Mouse (Mus musculus): ENCODE data around the gene Otos. TPM values are rescaled to one million over a fixed set of nuclear protein-coding genes. Genes with fewer than 3 reads are reported as not detected.

Otos gene
- polyA plus RNA-seq, 1 experiment from 2014 or later, result not detected

- peaks cover 10% of the 10 kb centered on the region for H3K4me1 ChIP-seq (ENCODE audit: control insufficient read depth, insufficient read depth, low read length)
- H3K9me3 ChIP-seq (replicated peaks; ENCODE audit: control insufficient read depth, low read length), result no peaks in the 10 kb centered on the region
- no peak overlapping the region for H3K9ac ChIP-seq (ENCODE audit: low read length)
- DNase-seq (ENCODE audit: low spot score), result no peak
- no peak overlapping the region for H3K27ac ChIP-seq (ENCODE audit: low read depth, low read length)
- ATAC-seq, result no peak
- H3K36me3 ChIP-seq (ENCODE audit: control insufficient read depth, insufficient read depth, low read length), result no peaks in the 10 kb centered on the region
- H3K4me3 ChIP-seq (ENCODE audit: low read depth, low read length), result no peak overlapping the region
- WGBS, result 82% methylated on average over 10 of the region's 10 CpGs
- H3K4me2 ChIP-seq (ENCODE audit: low read length), result no peak overlapping the region
- no peaks in the 10 kb centered on the region for H3K27me3 ChIP-seq (replicated peaks; ENCODE audit: control insufficient read depth, insufficient read depth, low read length)
These were observed 27.5 kb upstream of the Otos start for GRCm38 (mm10) chr1:92675932-92676675.

DNA sequence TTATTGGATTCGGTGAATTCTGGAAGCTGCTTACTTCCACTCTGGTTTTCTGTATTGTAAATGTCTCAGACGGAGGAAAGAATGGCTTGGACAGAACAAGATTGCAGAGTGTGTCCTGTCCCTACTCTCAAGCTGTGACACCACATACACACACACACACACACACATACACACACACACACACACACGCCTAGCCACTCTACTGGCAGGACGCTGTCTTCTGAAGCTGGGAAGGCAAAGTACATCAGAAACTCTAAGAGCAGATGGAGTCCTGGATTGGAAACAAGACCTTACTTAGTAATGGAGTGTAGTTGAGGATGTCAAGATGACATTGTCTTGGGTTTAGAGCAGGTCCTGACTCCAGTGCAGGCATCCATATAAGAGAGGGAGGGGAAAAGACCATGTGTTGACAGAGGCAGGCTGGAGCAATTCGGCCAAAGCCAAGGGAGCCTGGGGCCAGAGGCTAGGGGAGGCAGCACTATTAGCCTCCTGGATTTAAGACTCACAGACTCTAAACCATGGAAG is 24.7 kb upstream of the Otos start:
- Histone ChIP-seq H3K9ac (ENCODE audit: low read length) (no peak overlapping the region), H3K4me3 (ENCODE audit: low read depth, low read length) (no peak overlapping the region), H3K4me1 (ENCODE audit: control insufficient read depth, insufficient read depth, low read length) (no peaks in the 10 kb centered on the region), H3K27me3 (replicated peaks; ENCODE audit: control insufficient read depth, insufficient read depth, low read length) (no peaks in the 10 kb centered on the region), H3K27ac (ENCODE audit: low read depth, low read length) (no peak overlapping the region), H3K36me3 (ENCODE audit: control insufficient read depth, insufficient read depth, low read length) (no peaks in the 10 kb centered on the region), H3K9me3 (replicated peaks; ENCODE audit: control insufficient read depth, low read length) (no peaks in the 10 kb centered on the region), H3K4me2 (ENCODE audit: low read length) (no peak overlapping the region)
- 89% methylated on average over 5 of the region's 5 CpGs for WGBS
- DNase-seq (ENCODE audit: low spot score) (no peak), ATAC-seq (no peak)

GRCm38 (mm10) chr1:92671326-92671725 is 22.7 kb upstream of the Otos start:
- H3K9ac ChIP-seq (ENCODE audit: low read length), result no peak overlapping the region
- DNase-seq (ENCODE audit: low spot score) (no peak), ATAC-seq (no peak)
- H3K4me1 ChIP-seq (ENCODE audit: control insufficient read depth, insufficient read depth, low read length), result no peaks in the 10 kb centered on the region
- H3K9me3 ChIP-seq (replicated peaks; ENCODE audit: control insufficient read depth, low read length), result no peaks in the 10 kb centered on the region
- H3K27ac ChIP-seq (ENCODE audit: low read depth, low read length), result no peak overlapping the region
- H3K36me3 ChIP-seq (ENCODE audit: control insufficient read depth, insufficient read depth, low read length), result no peaks in the 10 kb centered on the region
- H3K4me3 ChIP-seq (ENCODE audit: low read depth, low read length), result no peak overlapping the region
- 84% methylated on average over 4 of the region's 4 CpGs for WGBS
- H3K27me3 ChIP-seq (replicated peaks; ENCODE audit: control insufficient read depth, insufficient read depth, low read length), result no peaks in the 10 kb centered on the region
- H3K4me2 ChIP-seq (ENCODE audit: low read length), result no peak overlapping the region

DNA sequence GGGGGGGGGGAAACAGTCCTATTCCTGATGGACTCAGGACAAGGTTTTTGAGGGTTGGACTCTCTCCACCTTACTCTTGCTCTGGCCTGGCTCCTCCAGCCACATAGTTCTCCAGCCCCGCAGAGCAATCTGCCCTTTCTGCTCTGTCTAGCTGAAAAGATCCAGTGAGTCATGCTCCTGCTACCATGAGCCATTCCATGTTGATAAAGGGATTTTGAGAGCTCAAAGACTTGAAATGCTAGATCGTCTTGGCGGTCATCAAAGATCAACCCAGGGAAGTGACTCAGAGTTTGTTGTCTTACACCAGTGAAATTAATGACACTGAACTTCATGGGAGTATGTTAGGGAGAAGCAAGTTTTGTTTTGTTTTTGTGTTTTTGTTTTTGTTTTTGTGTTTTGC is 20.8 kb upstream of the Otos start:
- no peaks in the 10 kb centered on the region for H3K4me1 ChIP-seq (ENCODE audit: control insufficient read depth, insufficient read depth, low read length)
- no peaks in the 10 kb centered on the region for H3K9me3 ChIP-seq (replicated peaks; ENCODE audit: control insufficient read depth, low read length)
- H3K27ac ChIP-seq (ENCODE audit: low read depth, low read length), result no peak overlapping the region
- H3K36me3 ChIP-seq (ENCODE audit: control insufficient read depth, insufficient read depth, low read length), result no peaks in the 10 kb centered on the region
- H3K27me3 ChIP-seq (replicated peaks; ENCODE audit: control insufficient read depth, insufficient read depth, low read length), result no peaks in the 10 kb centered on the region
- H3K4me3 ChIP-seq (ENCODE audit: low read depth, low read length), result no peak overlapping the region
- DNase-seq (ENCODE audit: low spot score) (no peak), ATAC-seq (no peak)
- WGBS, result 98% methylated on average over 3 of the region's 3 CpGs
- H3K9ac ChIP-seq (ENCODE audit: low read length), result no peak overlapping the region
- no peak overlapping the region for H3K4me2 ChIP-seq (ENCODE audit: low read length)

DNA sequence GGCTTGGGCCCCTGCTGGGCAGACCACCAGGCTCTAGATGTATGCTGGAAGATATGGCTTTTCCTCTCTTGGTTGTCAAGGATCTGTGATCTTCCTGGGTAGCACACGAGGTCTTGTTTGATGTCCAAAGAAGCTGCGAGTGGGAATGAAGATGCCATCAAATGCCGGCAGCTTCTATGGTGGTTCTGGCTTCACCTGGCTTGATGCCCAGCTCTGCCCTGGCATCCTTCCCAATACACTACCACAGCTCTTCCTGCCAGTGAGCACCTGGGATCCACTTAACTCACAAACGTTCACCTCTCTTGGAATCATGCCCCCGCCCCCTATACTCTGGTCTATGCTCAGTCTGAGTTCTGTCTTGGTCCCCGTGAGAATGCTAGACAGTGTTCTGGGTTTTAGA is 18.5 kb upstream of the Otos start:
- no peaks in the 10 kb centered on the region for H3K9me3 ChIP-seq (replicated peaks; ENCODE audit: control insufficient read depth, low read length)
- H3K27me3 ChIP-seq (replicated peaks; ENCODE audit: control insufficient read depth, insufficient read depth, low read length), result no peaks in the 10 kb centered on the region
- DNase-seq (ENCODE audit: low spot score) (no peak), ATAC-seq (no peak)
- no peak overlapping the region for H3K27ac ChIP-seq (ENCODE audit: low read depth, low read length)
- no peak overlapping the region for H3K4me2 ChIP-seq (ENCODE audit: low read length)
- H3K36me3 ChIP-seq (ENCODE audit: control insufficient read depth, insufficient read depth, low read length), result no peaks in the 10 kb centered on the region
- 62% methylated on average over 6 of the region's 6 CpGs for WGBS
- H3K4me1 ChIP-seq (ENCODE audit: control insufficient read depth, insufficient read depth, low read length), result no peaks in the 10 kb centered on the region
- H3K9ac ChIP-seq (ENCODE audit: low read length), result no peak overlapping the region
- no peak overlapping the region for H3K4me3 ChIP-seq (ENCODE audit: low read depth, low read length)

DNA sequence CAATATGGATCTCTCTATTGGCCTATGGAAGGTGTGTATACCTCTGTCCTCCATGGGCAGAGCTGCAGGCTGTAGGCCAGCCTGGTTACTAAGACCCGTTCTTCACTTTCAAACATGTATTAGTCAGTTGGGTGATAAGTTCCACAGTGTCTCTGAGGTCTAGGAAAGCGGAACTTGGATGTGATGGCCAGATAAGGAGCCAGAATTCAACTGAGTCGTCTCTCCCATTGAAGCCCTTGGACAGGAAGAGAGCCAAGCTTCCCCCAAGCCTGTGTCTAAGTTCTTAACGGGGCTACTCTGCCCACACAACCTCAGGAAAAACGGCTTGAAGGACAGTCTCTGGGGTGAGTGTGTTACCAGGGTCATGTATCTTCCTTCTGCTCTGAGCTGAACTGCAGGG is 10.8 kb upstream of the Otos start:
- no peak for ATAC-seq
- H3K36me3 ChIP-seq (ENCODE audit: control insufficient read depth, insufficient read depth, low read length), result no peaks in the 10 kb centered on the region
- no peak for DNase-seq (ENCODE audit: low spot score)
- H3K4me1 ChIP-seq (ENCODE audit: control insufficient read depth, insufficient read depth, low read length), result no peaks in the 10 kb centered on the region
- no peak overlapping the region for H3K4me2 ChIP-seq (ENCODE audit: low read length)
- no peak overlapping the region for H3K9ac ChIP-seq (ENCODE audit: low read length)
- no peak overlapping the region for H3K4me3 ChIP-seq (ENCODE audit: low read depth, low read length)
- H3K27me3 ChIP-seq (replicated peaks; ENCODE audit: control insufficient read depth, insufficient read depth, low read length), result no peaks in the 10 kb centered on the region
- 69% methylated on average over 5 of the region's 5 CpGs for WGBS
- H3K9me3 ChIP-seq (replicated peaks; ENCODE audit: control insufficient read depth, low read length), result no peaks in the 10 kb centered on the region
- H3K27ac ChIP-seq (ENCODE audit: low read depth, low read length), result no peak overlapping the region

GRCm38 (mm10) chr1:92657025-92657820 is 8.6 kb upstream of the Otos start:
- WGBS, result 84% methylated on average over 11 of the region's 11 CpGs
- H3K4me2 ChIP-seq (ENCODE audit: low read length), result no peak overlapping the region
- DNase-seq (ENCODE audit: low spot score), result no peak

GRCm38 (mm10) chr1:92654676-92655075 is 6.0 kb upstream of the Otos start:
- Histone ChIP-seq H3K4me3 (ENCODE audit: low read depth, low read length) (no peak overlapping the region), H3K27ac (ENCODE audit: low read depth, low read length) (no peak overlapping the region), H3K9me3 (replicated peaks; ENCODE audit: control insufficient read depth, low read length) (no peaks in the 10 kb centered on the region), H3K36me3 (ENCODE audit: control insufficient read depth, insufficient read depth, low read length) (no peaks in the 10 kb centered on the region), H3K9ac (ENCODE audit: low read length) (no peak overlapping the region), H3K4me1 (ENCODE audit: control insufficient read depth, insufficient read depth, low read length) (no peaks in the 10 kb centered on the region; the same call in 1 of the 2 replicates), H3K27me3 (replicated peaks; ENCODE audit: control insufficient read depth, insufficient read depth, low read length) (no peaks in the 10 kb centered on the region), H3K4me2 (ENCODE audit: low read length) (no peak overlapping the region)
- DNase-seq (ENCODE audit: low spot score) (no peak), ATAC-seq (no peak)
- 78% methylated on average over 2 of the region's 2 CpGs for WGBS

More at GRCm38 (mm10) chr1:92657025-92657820, 8.6 kb upstream of the Otos start:
- no peaks in the 10 kb centered on the region for H3K9me3 ChIP-seq (replicated peaks; ENCODE audit: control insufficient read depth, low read length)
- no peaks in the 10 kb centered on the region for H3K4me1 ChIP-seq (ENCODE audit: control insufficient read depth, insufficient read depth, low read length)
- H3K9ac ChIP-seq (ENCODE audit: low read length), result no peak overlapping the region
- H3K4me3 ChIP-seq (ENCODE audit: low read depth, low read length), result no peak overlapping the region
- no peaks in the 10 kb centered on the region for H3K27me3 ChIP-seq (replicated peaks; ENCODE audit: control insufficient read depth, insufficient read depth, low read length)
- H3K27ac ChIP-seq (ENCODE audit: low read depth, low read length), result no peak overlapping the region
- H3K36me3 ChIP-seq (ENCODE audit: control insufficient read depth, insufficient read depth, low read length), result no peaks in the 10 kb centered on the region
- no peak for ATAC-seq

DNA sequence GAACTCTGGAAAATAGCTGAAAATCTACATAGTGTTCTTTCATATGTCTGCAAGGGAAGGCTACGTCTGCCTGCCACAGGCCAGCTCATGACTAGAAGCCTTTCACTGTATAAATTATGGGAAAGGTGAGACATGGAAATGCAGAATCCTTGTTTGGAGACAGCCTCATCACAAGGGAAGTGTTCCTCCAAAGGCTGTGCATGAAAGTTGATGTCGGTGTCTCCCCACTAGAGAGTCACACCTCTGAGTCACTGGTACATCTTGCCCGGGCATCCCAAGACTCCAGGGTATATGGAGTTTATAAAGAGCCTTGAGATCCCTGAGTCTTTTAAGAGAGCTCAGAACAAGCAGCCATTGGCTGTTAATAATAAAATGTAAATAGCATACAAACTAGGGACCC is 4.5 kb upstream of the Otos start:
- Histone ChIP-seq H3K9ac (ENCODE audit: low read length) (no peak overlapping the region), H3K9me3 (replicated peaks; ENCODE audit: control insufficient read depth, low read length) (no peaks in the 10 kb centered on the region), H3K4me1 (ENCODE audit: control insufficient read depth, insufficient read depth, low read length) (no peaks in the 10 kb centered on the region; the same call in 1 of the 2 replicates), H3K36me3 (ENCODE audit: control insufficient read depth, insufficient read depth, low read length) (no peaks in the 10 kb centered on the region), H3K4me2 (ENCODE audit: low read length) (no peak overlapping the region), H3K27me3 (replicated peaks; ENCODE audit: control insufficient read depth, insufficient read depth, low read length) (no peaks in the 10 kb centered on the region), H3K4me3 (ENCODE audit: low read depth, low read length) (no peak overlapping the region), H3K27ac (ENCODE audit: low read depth, low read length) (no peak overlapping the region)
- ATAC-seq, result no peak
- WGBS, result 90% methylated on average over 3 of the region's 3 CpGs
- no peak for DNase-seq (ENCODE audit: low spot score)
